Mouse (Mus musculus) bone marrow, adult 2 months (tissue): Measurements from ENCODE around the gene Zfp970.
"Not testable (repeated sequence)": the region's sequence is repeated elsewhere in the genome, so short reads cannot be mapped to it uniquely, and the experiment has no call there.

Experiments used
- CTCF ChIP-seq: fragments of 200-500 bp; IDR thresholded peaks from 2 replicates; pipeline ENCODE4 v1.5.1; 2011; ENCODE audit warnings: low read length, control low read depth; ENCODE audit not compliant: control insufficient read depth, insufficient read depth
- POLR2A ChIP-seq: fragments of 200-500 bp; IDR thresholded peaks from 2 replicates; pipeline ENCODE4 v1.6.1; 2011; ENCODE audit warnings: low read depth, mild to moderate bottlenecking, control low read depth, low read length, borderline replicate concordance; ENCODE audit not compliant: control insufficient read depth

GRCm38 (mm10) chr2:177523674-177524073, 59.1 kb downstream of the Zfp970 start:
- TF ChIP-seq CTCF, POLR2A: not testable (repeated sequence)
